Comparison of ENCODE assay signal across 8 mouse cellular contexts in the genomic region with DNA sequence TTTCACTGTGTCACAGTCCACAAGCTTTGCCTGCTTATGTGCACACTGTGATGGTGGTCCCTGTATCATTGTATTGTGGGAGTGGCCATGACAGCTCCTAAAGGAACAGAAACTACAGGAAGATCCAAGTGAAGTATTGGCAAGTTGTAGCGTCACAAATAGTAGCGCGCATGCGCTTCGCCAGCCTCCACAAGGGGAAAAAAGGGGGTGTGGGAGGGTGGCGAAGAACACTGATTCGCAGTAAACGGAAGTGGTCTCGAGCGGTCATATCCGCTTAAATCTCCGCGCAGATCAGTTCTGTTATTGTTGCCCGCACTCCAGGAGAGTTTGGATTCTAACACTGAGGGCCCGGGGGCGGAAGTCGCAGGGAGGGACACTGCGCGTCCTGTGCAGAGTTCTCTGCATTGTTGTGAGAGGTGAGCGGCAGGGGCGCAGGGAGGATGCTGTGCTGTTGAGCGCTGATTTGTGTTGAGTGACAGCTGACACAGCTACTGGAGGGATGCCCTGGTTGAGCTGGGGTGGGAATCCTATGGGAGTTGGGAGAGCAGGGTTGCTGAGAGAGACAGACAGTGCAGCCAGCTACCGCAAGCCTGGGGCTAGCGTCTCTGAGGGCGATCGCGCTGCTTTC. TPM values are rescaled to one million over a fixed set of nuclear protein-coding genes. Genes with fewer than 3 reads are reported as not detected.
DNase-seq lines count a peak whose midpoint lies in the region; ATAC-seq and TF ChIP-seq lines count a peak whose summit lies in the region.

Gene Zfp658, plus strand, starts transcription at position 251 of the 628 bp plus-strand sequence.

- H3K27me3 ChIP-seq in forebrain, embryonic 13.5 days: no peaks in the 10 kb centered on the region
- no peaks in the 10 kb centered on the region for H3K27me3 ChIP-seq in heart, postnatal 0 days (ENCODE audit: control insufficient read depth, insufficient read depth, low read length)
- H3K27me3 ChIP-seq in liver, embryonic 14.5 days (ENCODE audit: control insufficient read depth, insufficient read depth, low read length): no peaks in the 10 kb centered on the region
- H3K27me3 ChIP-seq in stomach, embryonic 15.5 days (replicated peaks): no peaks in the 10 kb centered on the region

- peaks cover 21% of the 10 kb centered on the region for H3K36me3 ChIP-seq in forebrain, embryonic 13.5 days (ENCODE audit: poor library complexity, severe bottlenecking)
- H3K36me3 ChIP-seq in heart, postnatal 0 days (replicated peaks; ENCODE audit: control insufficient read depth, insufficient read depth, low read length): 0 out of 2 replicates have a peak, but pooled peaks cover 3% of the 10 kb centered on the region
- H3K36me3 ChIP-seq in liver, embryonic 14.5 days (replicated peaks; ENCODE audit: control insufficient read depth, insufficient read depth, low read depth): no peaks in the 10 kb centered on the region
- no peaks in the 10 kb centered on the region for H3K36me3 ChIP-seq in stomach, embryonic 15.5 days

- peak within 1 kb of the TSS; percentile 82 for H3K9ac ChIP-seq in forebrain, embryonic 13.5 days
- peak within 1 kb of the TSS; percentile 65 for H3K9ac ChIP-seq in heart, postnatal 0 days (replicated peaks; ENCODE audit: low read depth, low read length)
- H3K9ac ChIP-seq in liver, embryonic 14.5 days (replicated peaks): peak within 1 kb of the TSS; percentile 34; the same call in 1 of the 2 replicates
- peak within 1 kb of the TSS; percentile 64 for H3K9ac ChIP-seq in stomach, embryonic 15.5 days

- no peak for TF ChIP-seq CTCF in heart, postnatal 0 days (IDR thresholded peaks at IDR 0.05; ENCODE audit: low read depth)
- TF ChIP-seq CTCF in liver, embryonic 14.5 days (IDR thresholded peaks at IDR 0.05; ENCODE audit: low read depth): no peak

- no peaks in the 10 kb centered on the region for H3K9me3 ChIP-seq in forebrain, embryonic 13.5 days (replicated peaks)
- H3K9me3 ChIP-seq in heart, postnatal 0 days (replicated peaks; ENCODE audit: control insufficient read depth, low read length): no peaks in the 10 kb centered on the region
- no peaks in the 10 kb centered on the region for H3K9me3 ChIP-seq in liver, embryonic 14.5 days (ENCODE audit: control insufficient read depth, low read length)
- H3K9me3 ChIP-seq in stomach, embryonic 15.5 days: no peaks in the 10 kb centered on the region

- under 1% methylated on average over 27 of the region's 27 CpGs for WGBS in forebrain, embryonic 13.5 days
- under 1% methylated on average over 27 of the region's 27 CpGs for WGBS in heart, postnatal 0 days
- under 1% methylated on average over 27 of the region's 27 CpGs for WGBS in liver, embryonic 14.5 days (ENCODE audit: insufficient replicate concordance)
- WGBS in stomach, embryonic 15.5 days: under 1% methylated on average over 27 of the region's 27 CpGs

- ATAC-seq in CD4-positive, CD25-positive, alpha-beta regulatory T cell, adult 4 months: peak; percentile 96
- ATAC-seq in forebrain, embryonic 13.5 days: peak; percentile 95
- peak; percentile 75 for ATAC-seq in heart, postnatal 0 days (ENCODE audit: insufficient read depth, low read depth)
- ATAC-seq in liver, embryonic 14.5 days (ENCODE audit: insufficient read depth): peak; percentile 64
- peak; percentile 77 for ATAC-seq in stomach, embryonic 15.5 days (ENCODE audit: insufficient read depth, low FRiP score, low read depth)

- H3K4me1 ChIP-seq in forebrain, embryonic 13.5 days: peaks cover 21% of the 10 kb centered on the region
- 0 out of 2 replicates have a peak, but pooled peaks cover 3% of the 10 kb centered on the region for H3K4me1 ChIP-seq in heart, postnatal 0 days (ENCODE audit: control insufficient read depth, insufficient read depth)
- peaks cover 0 to 4% of the 10 kb centered on the region in 2 experiments; a peak in 1 of 4 replicates for H3K4me1 ChIP-seq in liver, embryonic 14.5 days (replicated peaks; ENCODE audit: control insufficient read depth in 2 of 2, insufficient read depth in 2 of 2, low read length in 1 of 2)
- peaks cover 9% of the 10 kb centered on the region; the same call in 1 of the 2 replicates for H3K4me1 ChIP-seq in stomach, embryonic 15.5 days

- H3K27ac ChIP-seq in forebrain, embryonic 13.5 days: peak within 1 kb of the TSS; percentile 87
- H3K27ac ChIP-seq in heart, postnatal 0 days (ENCODE audit: low read depth): peak within 1 kb of the TSS; percentile 57
- H3K27ac ChIP-seq in liver, embryonic 14.5 days: no peak within 1 kb of the TSS
- H3K27ac ChIP-seq in stomach, embryonic 15.5 days: peak within 1 kb of the TSS; percentile 76

- H3K4me2 ChIP-seq in forebrain, embryonic 13.5 days: peak within 1 kb of the TSS; percentile 82
- peak within 1 kb of the TSS; percentile 90 for H3K4me2 ChIP-seq in heart, postnatal 0 days (ENCODE audit: low read depth, low read length)
- peak within 1 kb of the TSS; percentile 72 for H3K4me2 ChIP-seq in liver, embryonic 14.5 days (ENCODE audit: low read depth)
- peak within 1 kb of the TSS; percentile 83 for H3K4me2 ChIP-seq in stomach, embryonic 15.5 days

- peak; percentile 77 for DNase-seq in c-Kit-positive CD71-negative TER-119-negative erythroid progenitor cells, embryonic 14.5 days (ENCODE audit: low read depth)
- DNase-seq in heart, postnatal 0 days (ENCODE audit: low spot score): peak; percentile 88
- DNase-seq in kidney, postnatal 36 days: peak; percentile 88 to 91
- DNase-seq in liver, embryonic 14.5 days (ENCODE audit: low read depth in 3 of 3, low spot score in 3 of 3): peak in 2 of 3 experiments; percentile 29 to 35
- DNase-seq in neural tube, embryonic 10.5 days (ENCODE audit: extremely low spot score, low spot score): peak; percentile 80

- H3K4me3 ChIP-seq in forebrain, embryonic 13.5 days: peak within 1 kb of the TSS; percentile 70
- peak within 1 kb of the TSS; percentile 70 for H3K4me3 ChIP-seq in heart, postnatal 0 days (ENCODE audit: low read depth, low read length)
- peak within 1 kb of the TSS; percentile 54 to 57 for H3K4me3 ChIP-seq in liver, embryonic 14.5 days (ENCODE audit: insufficient read depth in 1 of 2, low read depth in 2 of 2, low read length in 2 of 2)
- H3K4me3 ChIP-seq in stomach, embryonic 15.5 days (replicated peaks): peak within 1 kb of the TSS; percentile 79

- TF ChIP-seq EP300 in heart, postnatal 0 days (IDR thresholded peaks at IDR 0.05; ENCODE audit: low read depth): no peak
- TF ChIP-seq EP300 in liver, embryonic 14.5 days (IDR thresholded peaks at IDR 0.05; ENCODE audit: low read depth): no peak

RNA-seq across cellular contexts. Expression of gene Zfp658, which starts in this region (rescaled TPM):
- polyA plus RNA-seq in CD4-positive, CD25-positive, alpha-beta regulatory T cell, adult 4 months (2017; shearing (Covaris generic)): 1 to 10 TPM; 6.4 TPM
- 8.8 and 9.4 TPM in 2 replicates for polyA plus RNA-seq in forebrain, embryonic 13.5 days (2015; fragmentation: Nextera tagmentation; extraction: Ambion mirVana)
- total RNA-seq in heart, postnatal 0 days (2014; rRNA removed; ENCODE audit: low replicate concordance): 0.19 and 0.80 TPM in 2 replicates
- 0.57 and 0.80 TPM in 2 replicates for polyA plus RNA-seq in heart, postnatal 0 days (2015; fragmentation: Nextera tagmentation; extraction: Ambion mirVana)
- 0.18 and 0.33 TPM in 2 replicates for polyA plus RNA-seq in liver, embryonic 14.5 days (2012; rRNA removed)
- 0.15 and 0.25 TPM in 2 replicates for polyA plus RNA-seq in liver, embryonic 14.5 days (2014; fragmentation: Nextera tagmentation; extraction: Ambion mirVana)
- 2.9 and 3.6 TPM in 2 replicates for polyA plus RNA-seq in stomach, embryonic 15.5 days (2015; fragmentation: Nextera tagmentation; extraction: Ambion mirVana)

Comparison
In these comparisons a context has a peak if more than half of its experiments do, and no peak if none do; other contexts are left out.
1. Peak in DNase-seq, ATAC-seq, H3K4me3 ChIP-seq, H3K27ac ChIP-seq, H3K9ac ChIP-seq and H3K4me2 ChIP-seq in heart, postnatal 0 days; RNA of the gene not detected or under 1 TPM.
2. Peak in DNase-seq, ATAC-seq, H3K4me3 ChIP-seq, H3K9ac ChIP-seq and H3K4me2 ChIP-seq in liver, embryonic 14.5 days; RNA of the gene not detected or under 1 TPM.
3. DNase-seq: peak in every context shown above with its lines; median percentile 90 in kidney, postnatal 36 days; 88 in heart, postnatal 0 days; 80 in neural tube, embryonic 10.5 days; 77 in c-Kit-positive CD71-negative TER-119-negative erythroid progenitor cells, embryonic 14.5 days; 32 in liver, embryonic 14.5 days.